Mouse (Mus musculus) intestine, postnatal 0 days (tissue): ENCODE measurements around the gene Tspan7. TPM values are rescaled to one million over a fixed set of nuclear protein-coding genes. Genes with fewer than 3 reads are reported as not detected.
A peak's percentile ranks its signal among the peaks of the same experiment; 100 is the strongest.

Experiments used
- ATAC-seq: fragments of 200-750 bp; cut with Nextera tagmentation; 2 replicates; pipeline ENCODE4 v1.8.0; 2017; ENCODE audit warnings: mild to moderate bottlenecking, moderate TSS enrichment, moderate library complexity
- H3K27ac ChIP-seq: fragments of 300-500 bp; sonication (generic); 2 replicates; pipeline ENCODE4 v1.5.1; 2014; ENCODE audit warnings: mild to moderate bottlenecking, low read depth, low read length, moderate library complexity
- H3K27me3 ChIP-seq: fragments of 300-500 bp; sonication (generic); replicated peaks from 2 replicates; pipeline ENCODE4 v1.6.1; 2014; ENCODE audit warnings: low read length, mixed read lengths; ENCODE audit not compliant: control insufficient read depth, insufficient read depth
- H3K36me3 ChIP-seq: fragments of 300-500 bp; sonication (generic); 2 replicates; pipeline ENCODE4 v1.6.1; 2014; ENCODE audit warnings: mild to moderate bottlenecking, moderate library complexity; ENCODE audit not compliant: control insufficient read depth, insufficient read depth
- H3K4me1 ChIP-seq: fragments of 300-500 bp; sonication (generic); replicated peaks from 2 replicates; pipeline ENCODE4 v1.6.1; 2014; ENCODE audit warnings: antibody characterized with exemption, low read length, mixed read lengths; ENCODE audit not compliant: control insufficient read depth, insufficient read depth
- H3K4me2 ChIP-seq: fragments of 300-500 bp; sonication (generic); replicated peaks from 2 replicates; pipeline ENCODE4 v1.6.1; 2014; ENCODE audit warnings: low read depth, mild to moderate bottlenecking, moderate library complexity
- H3K4me3 ChIP-seq: fragments of 300-500 bp; sonication (generic); 2 replicates; pipeline ENCODE4 v1.5.1; 2014; ENCODE audit warnings: low read depth, low read length
- H3K9ac ChIP-seq: fragments of 300-500 bp; sonication (generic); 2 replicates; pipeline ENCODE4 v1.6.1; 2014; ENCODE audit warnings: mild to moderate bottlenecking, low read depth, low read length
- H3K9me3 ChIP-seq: fragments of 300-500 bp; sonication (generic); 2 replicates; pipeline ENCODE4 v1.6.1; 2016; ENCODE audit warnings: mixed run types; ENCODE audit not compliant: control insufficient read depth
- CTCF ChIP-seq: sonication (generic); IDR thresholded peaks from 2 replicates; pipeline ENCODE4 v1.5.1; 2016; ENCODE audit warnings: low read depth, mild to moderate bottlenecking, control low read depth, antibody characterized with exemption, moderate library complexity
- WGBS: fragments of 180-500 bp; shearing (Covaris S2); extraction: QIAGEN DNeasy Blood & Tissue Kit; methylation state at CpG from one replicate; pipeline ENCODE4 v1.1.7; 2014; 5-methylcytosine and 5-hydroxymethylcytosine counted together
- polyA plus RNA-seq: library from polyadenylated mRNA; unstranded; fragments of >200 nt; fragmentation: Nextera tagmentation; extraction: Ambion mirVana; gene quantifications from 2 replicates; pipeline ENCODE4 v1.2.1, GENCODE M21; 2015

Gene Tspan7
- 120 and 125 TPM in 2 replicates for polyA plus RNA-seq

DNA sequence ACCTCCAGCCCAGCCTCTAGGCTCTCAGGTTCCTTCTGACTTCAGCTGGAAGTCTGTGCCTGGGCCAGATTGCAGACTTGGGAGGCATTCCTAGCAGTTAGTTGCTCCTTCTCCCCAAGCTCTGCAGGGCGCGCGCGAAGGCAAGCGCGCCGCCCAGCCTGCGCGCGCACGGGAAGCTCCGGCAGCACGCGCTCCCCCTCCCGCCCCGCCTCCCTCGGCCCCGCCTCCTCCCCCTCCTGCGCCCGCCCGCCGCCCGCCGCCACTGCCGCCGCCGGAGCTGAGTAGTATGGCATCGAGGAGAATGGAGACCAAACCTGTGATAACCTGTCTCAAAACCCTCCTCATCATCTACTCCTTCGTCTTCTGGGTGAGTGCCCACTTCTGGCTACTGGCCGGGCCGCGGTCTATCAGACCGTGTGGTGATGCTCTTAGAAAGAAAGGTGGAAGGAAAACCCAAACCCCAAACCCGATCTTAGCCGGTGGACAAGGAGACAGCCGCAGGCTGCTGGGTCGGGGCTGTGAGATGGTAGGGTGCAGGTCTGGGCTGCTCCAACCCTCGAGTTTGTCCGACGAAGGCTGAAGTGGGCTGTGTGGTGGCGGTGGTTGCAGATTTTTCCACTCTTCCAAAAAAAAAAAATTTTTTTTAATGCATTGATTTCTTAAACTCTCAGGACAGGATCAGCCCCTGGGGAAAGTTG lies at the start of gene Tspan7:
Gene Tspan7, plus strand, starts transcription at position 287 of the 698 bp plus-strand sequence.
- Histone ChIP-seq H3K4me3 (peak within 1 kb of the TSS; percentile 56), H3K9ac (peak within 1 kb of the TSS; percentile 51), H3K27me3 (no peaks in the 10 kb centered on the region), H3K9me3 (no peaks in the 10 kb centered on the region), H3K27ac (no peak within 1 kb of the TSS), H3K4me2 (peak within 1 kb of the TSS; percentile 66), H3K36me3 (no peaks in the 10 kb centered on the region), H3K4me1 (no peaks in the 10 kb centered on the region)
- TF ChIP-seq CTCF: peak; percentile 19; the same call in 1 of the 2 replicates
- 15% methylated on average over 35 of the region's 41 CpGs for WGBS
- ATAC-seq: peak; percentile 85

DNA sequence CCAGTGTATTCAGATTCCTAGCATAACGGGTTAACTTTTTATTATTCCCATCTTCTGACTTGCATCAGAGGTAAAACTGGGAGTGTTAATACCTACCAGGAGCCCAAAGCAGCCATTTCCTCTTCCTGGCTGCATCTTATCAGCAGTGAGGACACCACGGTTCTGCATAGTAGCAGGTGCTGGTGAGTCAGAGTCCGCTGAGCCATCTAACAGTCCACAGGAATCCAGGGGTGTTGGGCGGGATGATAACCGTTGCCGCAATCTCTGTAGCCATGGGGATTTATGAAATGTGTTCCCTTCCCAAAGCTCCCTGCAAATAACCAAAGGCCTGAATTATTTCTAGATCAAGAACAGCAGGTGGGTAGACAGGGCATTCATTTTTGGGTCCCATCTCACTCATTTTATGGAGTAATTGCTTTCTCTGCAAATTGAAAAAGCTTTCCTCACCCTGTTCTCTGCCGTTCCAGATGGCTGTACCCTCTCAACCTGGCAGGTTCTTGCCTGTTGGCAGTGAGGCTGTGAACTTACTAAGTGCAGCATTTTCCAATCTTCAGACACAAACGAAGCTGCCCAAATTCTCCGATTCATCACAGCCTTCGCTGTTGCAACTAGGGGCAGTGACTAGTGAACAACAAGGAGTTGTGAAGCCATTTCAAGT lies 35.5 kb upstream of the Tspan7 start:
- peak; percentile 75; the same call in 1 of the 2 replicates for ATAC-seq
- Histone ChIP-seq H3K27me3 (no peaks in the 10 kb centered on the region), H3K9ac (no peak overlapping the region), H3K36me3 (no peaks in the 10 kb centered on the region), H3K27ac (no peak overlapping the region), H3K4me3 (no peak overlapping the region), H3K4me1 (no peaks in the 10 kb centered on the region), H3K9me3 (no peaks in the 10 kb centered on the region), H3K4me2 (no peak overlapping the region)
- WGBS: 67% methylated on average over 10 of the region's 10 CpGs
- no peak for TF ChIP-seq CTCF

DNA sequence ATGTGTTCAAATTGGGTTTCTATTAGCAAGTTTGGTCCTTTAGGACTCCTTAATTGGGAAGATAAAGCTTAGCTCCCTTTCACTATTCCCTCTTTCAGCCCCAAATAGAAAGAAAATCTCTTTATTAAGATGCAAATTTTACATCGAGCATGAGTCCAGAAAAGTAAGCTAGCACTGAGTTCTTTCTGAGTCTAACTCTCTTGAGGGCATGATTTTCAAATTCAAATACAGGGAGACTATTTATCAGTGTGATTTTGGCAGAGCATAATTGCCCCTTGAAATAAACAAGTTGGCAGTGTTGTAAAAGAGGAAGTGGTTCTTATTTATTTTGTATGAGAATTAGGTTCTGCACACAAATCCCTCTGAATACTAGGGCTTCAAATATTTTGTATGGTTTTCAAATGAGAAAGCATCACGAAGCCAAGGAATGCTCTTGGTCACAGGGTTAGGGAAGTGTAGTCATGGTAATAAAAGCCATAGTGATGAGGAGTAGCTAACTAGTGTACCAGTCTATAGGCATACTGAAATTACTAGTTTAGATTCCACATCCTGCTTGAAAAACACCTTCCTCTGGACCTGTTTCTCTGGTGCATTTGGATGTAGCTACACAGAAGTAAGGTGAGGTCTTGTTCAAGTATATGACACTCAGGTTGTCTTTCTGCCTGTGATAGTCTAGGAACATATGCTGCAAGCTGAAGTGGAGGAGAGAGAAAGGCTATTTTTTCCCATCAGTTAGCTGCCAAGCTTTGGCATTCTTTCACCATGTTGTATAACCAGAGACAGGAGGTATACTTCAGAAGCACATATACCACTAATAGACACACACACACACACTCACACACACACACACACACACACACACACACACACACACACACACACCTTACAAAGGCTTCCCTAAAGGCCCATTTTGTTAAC lies 34.6 kb upstream of the Tspan7 start:
- H3K27ac ChIP-seq: no peak overlapping the region
- no peak for ATAC-seq
- no peak overlapping the region for H3K9ac ChIP-seq
- no peaks in the 10 kb centered on the region for H3K36me3 ChIP-seq
- H3K4me3 ChIP-seq: no peak overlapping the region
- no peaks in the 10 kb centered on the region for H3K27me3 ChIP-seq
- H3K4me2 ChIP-seq: no peak overlapping the region
- H3K4me1 ChIP-seq: no peaks in the 10 kb centered on the region
- TF ChIP-seq CTCF: no peak
- WGBS: 73% methylated on average over 2 of the region's 2 CpGs
- no peaks in the 10 kb centered on the region for H3K9me3 ChIP-seq

DNA sequence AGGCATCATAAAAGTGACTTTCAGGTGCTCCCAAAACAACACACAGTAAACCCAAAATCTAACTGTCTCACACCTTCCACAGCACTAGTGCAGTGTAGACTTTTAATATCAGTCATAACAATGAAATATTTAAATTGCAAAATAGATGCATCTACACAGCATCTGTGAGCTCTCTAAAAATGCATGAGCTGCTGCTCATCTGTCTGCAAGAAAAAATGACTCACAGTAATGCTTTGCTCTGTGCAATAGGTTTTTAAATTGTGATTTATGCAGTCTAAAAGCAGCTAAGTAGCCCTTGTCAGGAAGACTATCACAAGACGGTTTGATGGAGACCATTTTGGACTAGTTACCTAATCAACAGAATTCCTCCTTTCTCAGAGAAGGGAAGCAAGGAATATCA lies 31.2 kb upstream of the Tspan7 start:
- Histone ChIP-seq H3K36me3 (no peaks in the 10 kb centered on the region), H3K4me3 (no peak overlapping the region), H3K9me3 (no peaks in the 10 kb centered on the region), H3K27ac (no peak overlapping the region), H3K27me3 (no peaks in the 10 kb centered on the region), H3K4me2 (no peak overlapping the region), H3K9ac (no peak overlapping the region), H3K4me1 (no peaks in the 10 kb centered on the region)
- 47% methylated on average over 1 of the region's 1 CpGs for WGBS
- no peak for TF ChIP-seq CTCF
- ATAC-seq: no peak

DNA sequence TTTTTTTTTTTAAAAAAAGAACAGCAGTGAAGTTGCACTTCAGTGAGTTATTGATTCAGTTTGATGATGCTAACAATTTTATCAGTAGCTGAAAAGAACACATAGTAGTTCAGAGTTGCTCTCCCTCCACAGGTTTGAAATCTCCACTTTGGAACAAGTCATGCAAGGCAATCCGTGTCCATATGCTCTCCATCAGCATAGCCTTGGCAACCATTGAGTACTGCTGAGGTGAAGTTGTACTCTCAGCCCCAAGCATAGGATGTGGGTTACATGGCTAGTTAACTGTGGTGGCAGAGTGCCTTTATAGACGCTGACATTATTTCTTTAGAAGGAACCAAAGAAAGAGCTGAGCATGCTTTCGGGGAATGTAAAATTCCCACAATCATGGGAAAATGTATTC lies 27.7 kb upstream of the Tspan7 start:
- Histone ChIP-seq H3K36me3 (no peaks in the 10 kb centered on the region), H3K4me3 (no peak overlapping the region), H3K27ac (no peak overlapping the region), H3K4me2 (no peak overlapping the region), H3K27me3 (no peaks in the 10 kb centered on the region), H3K9ac (no peak overlapping the region), H3K4me1 (no peaks in the 10 kb centered on the region), H3K9me3 (no peaks in the 10 kb centered on the region)
- no peak for ATAC-seq
- WGBS: 84% methylated on average over 3 of the region's 3 CpGs
- TF ChIP-seq CTCF: no peak

DNA sequence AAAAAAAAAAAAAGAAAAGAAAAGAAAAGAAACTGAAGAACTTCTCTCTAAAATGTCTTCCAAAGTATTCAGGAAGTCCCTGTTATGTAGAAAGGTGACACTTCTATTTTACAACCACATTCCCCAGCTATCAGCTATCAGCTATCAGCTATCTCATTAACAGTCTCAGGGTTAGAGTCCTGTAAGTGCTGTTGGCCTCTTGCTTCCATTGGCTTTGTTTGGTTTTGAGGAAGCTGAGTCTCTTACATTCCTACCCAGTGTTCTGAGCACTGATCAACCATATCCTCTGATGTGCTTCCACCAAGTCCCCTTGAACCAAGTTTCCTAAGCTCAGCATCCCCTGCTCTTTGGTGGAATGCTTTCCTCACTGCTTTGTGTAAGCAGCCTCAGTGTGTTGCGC lies 7.9 kb upstream of the Tspan7 start:
- H3K9me3 ChIP-seq: no peaks in the 10 kb centered on the region
- H3K27ac ChIP-seq: no peak overlapping the region
- H3K4me3 ChIP-seq: no peak overlapping the region
- no peak overlapping the region for H3K4me2 ChIP-seq
- H3K27me3 ChIP-seq: no peaks in the 10 kb centered on the region
- no peaks in the 10 kb centered on the region for H3K4me1 ChIP-seq
- H3K36me3 ChIP-seq: no peaks in the 10 kb centered on the region
- 93% methylated on average over 1 of the region's 1 CpGs for WGBS
- ATAC-seq: 0 out of 2 replicates have a peak, but pooled peaks have one; percentile 51
- no peak for TF ChIP-seq CTCF
- no peak overlapping the region for H3K9ac ChIP-seq
